Mouse (Mus musculus) right cerebral cortex, postnatal 36 days (tissue): ENCODE measurements at regions not wholly inside any gene's neighbourhood (a gene's known extent, or its start where the extent isn't known, plus 50 kb on each side); places are given as distances from the start of the nearest gene placed in this dataset.

ENCODE experiments used
- DNase-seq, 2 experiments: peaks; one replicate each; pipeline ENCODE4 v3.0.0; 2022; ENCODE audit warnings: low spot score in 2 of 2, mixed read lengths in 1 of 2

GRCm38 (mm10) chr4:37034200-37034599, 82.7 kb upstream of the Lingo2 start:
- peak; percentile 23 to 32 for DNase-seq
